Comparison of ENCODE assay signal across 8 mouse cellular contexts in the genomic region with DNA sequence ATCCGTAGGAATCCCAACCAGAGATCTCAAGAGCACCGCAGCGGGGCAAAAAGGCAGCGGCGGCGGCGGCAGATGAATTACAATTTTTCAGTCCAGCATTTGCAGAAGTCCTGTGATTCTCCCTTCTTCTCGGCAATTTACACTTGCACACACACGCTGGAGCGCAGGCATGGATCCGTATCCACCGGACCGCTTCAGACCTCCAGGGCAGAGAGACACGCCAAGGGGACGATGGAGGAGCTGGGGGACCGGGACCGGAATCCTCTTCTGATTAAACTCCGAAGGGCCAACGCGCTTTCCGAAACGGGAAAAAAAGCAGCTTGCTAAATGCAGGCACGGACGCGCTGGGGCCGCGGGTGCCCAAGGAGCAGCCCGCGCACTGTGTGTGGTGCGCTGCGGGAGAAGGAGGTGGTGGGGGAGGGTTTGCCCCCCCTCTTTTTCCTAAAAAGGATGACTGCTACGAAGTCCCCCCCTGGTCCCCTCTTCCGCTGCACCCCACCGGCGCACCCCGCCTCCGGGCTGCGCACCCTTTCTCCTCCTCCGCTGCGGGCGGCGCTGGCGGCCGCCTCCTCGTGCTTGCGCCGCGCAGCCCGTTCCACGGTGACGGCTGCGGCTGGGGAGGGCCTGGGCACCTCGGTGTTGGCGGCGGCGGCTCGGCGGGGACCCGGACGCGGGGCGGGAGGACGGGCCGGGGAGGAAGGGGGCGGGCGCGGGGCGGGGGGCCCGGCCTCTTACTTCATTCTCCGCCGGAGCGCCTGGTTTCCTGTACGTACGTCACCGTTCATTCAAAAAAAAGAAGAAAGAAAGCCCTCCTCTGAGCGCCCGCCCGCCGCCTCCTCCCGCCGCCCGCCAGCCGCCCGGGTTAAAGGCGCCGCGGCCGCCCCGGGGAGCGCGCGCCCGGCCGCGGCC. TPM values are rescaled to one million over a fixed set of nuclear protein-coding genes. Genes with fewer than 3 reads are reported as not detected.
DNase-seq lines count a peak whose midpoint lies in the region; ATAC-seq and TF ChIP-seq lines count a peak whose summit lies in the region.

Bcl2 (minus strand) TSS at position 654 of the 909 bp plus-strand sequence.

- under 1% methylated on average over 75 of the region's 95 CpGs for WGBS in intestine, embryonic 16.5 days
- WGBS in limb, embryonic 10.5 days, result under 1% methylated on average over 75 of the region's 95 CpGs
- under 1% methylated on average over 71 of the region's 95 CpGs for WGBS in midbrain, embryonic 12.5 days

- intact Hi-C loops in gastrocnemius, postnatal 36 days (cut with DNase I), result loop anchor here (5.0 kb wide), 1 partner anchor 82 kb away; no protein-coding TSS in a partner anchor

- no peaks in the 10 kb centered on the region for H3K9me3 ChIP-seq in intestine, embryonic 16.5 days (ENCODE audit: control insufficient read depth, low read length)
- H3K9me3 ChIP-seq in limb, embryonic 10.5 days (replicated peaks), result no peaks in the 10 kb centered on the region
- no peaks in the 10 kb centered on the region for H3K9me3 ChIP-seq in midbrain, embryonic 12.5 days

- TF ChIP-seq POLR2A in cortical plate, adult 2 months (IDR thresholded peaks at IDR 0.05; ENCODE audit: extremely low read depth, insufficient read depth, low read length), result no peak

- peak within 1 kb of the TSS; percentile 93 for H3K9ac ChIP-seq in intestine, embryonic 16.5 days (ENCODE audit: low read depth, low read length)
- peak within 1 kb of the TSS; percentile 89 for H3K9ac ChIP-seq in midbrain, embryonic 12.5 days (replicated peaks)

- H3K4me1 ChIP-seq in cortical plate, adult 2 months (ENCODE audit: control insufficient read depth, insufficient read depth, low read length), result 0 out of 2 replicates have a peak, but pooled peaks cover 1% of the 10 kb centered on the region
- H3K4me1 ChIP-seq in intestine, embryonic 16.5 days (ENCODE audit: control insufficient read depth, insufficient read depth, low read length), result peaks cover 17% of the 10 kb centered on the region
- peaks cover 30% of the 10 kb centered on the region for H3K4me1 ChIP-seq in limb, embryonic 10.5 days
- peaks cover 21% of the 10 kb centered on the region for H3K4me1 ChIP-seq in midbrain, embryonic 12.5 days

- DNase-seq in ZHBTc4 (ENCODE audit: low read depth, low spot score), result peak; percentile 69
- DNase-seq in gastrocnemius, postnatal 36 days, result peak; percentile 56 to 71
- DNase-seq in limb, embryonic 10.5 days (ENCODE audit: low spot score), result peak; percentile 83
- DNase-seq in skeletal muscle tissue, adult 2 months (ENCODE audit: low read depth, low spot score), result peak; percentile 44
- no peak for DNase-seq in c-Kit-positive CD71-positive TER-119-positive erythroid progenitor cells, embryonic 14.5 days (ENCODE audit: low spot score)

- peak within 1 kb of the TSS; percentile 96 for H3K4me2 ChIP-seq in intestine, embryonic 16.5 days (ENCODE audit: low read depth, low read length)
- peak within 1 kb of the TSS; percentile 81 for H3K4me2 ChIP-seq in midbrain, embryonic 12.5 days (replicated peaks)

- H3K27me3 ChIP-seq in intestine, embryonic 16.5 days (replicated peaks; ENCODE audit: control insufficient read depth, insufficient read depth, low read length), result no peaks in the 10 kb centered on the region
- no peaks in the 10 kb centered on the region for H3K27me3 ChIP-seq in limb, embryonic 10.5 days (ENCODE audit: low read depth, poor library complexity, severe bottlenecking)
- peaks cover 25% of the 10 kb centered on the region for H3K27me3 ChIP-seq in midbrain, embryonic 12.5 days

- peak; percentile 86 for ATAC-seq in intestine, embryonic 16.5 days
- ATAC-seq in midbrain, embryonic 12.5 days (ENCODE audit: low FRiP score, low read depth), result peak; percentile 88

- no peaks in the 10 kb centered on the region for H3K36me3 ChIP-seq in intestine, embryonic 16.5 days (ENCODE audit: control insufficient read depth, insufficient read depth, low read length)
- H3K36me3 ChIP-seq in limb, embryonic 10.5 days, result no peaks in the 10 kb centered on the region
- no peaks in the 10 kb centered on the region for H3K36me3 ChIP-seq in midbrain, embryonic 12.5 days

- TF ChIP-seq CTCF in cortical plate, adult 2 months (IDR thresholded peaks at IDR 0.05; ENCODE audit: extremely low read depth, insufficient read depth, low read length), result no peak

- H3K4me3 ChIP-seq in cortical plate, adult 2 months (ENCODE audit: insufficient read depth, low read length), result peak within 1 kb of the TSS; percentile 77
- peak within 1 kb of the TSS; percentile 75 for H3K4me3 ChIP-seq in intestine, embryonic 16.5 days (ENCODE audit: low read length)
- peak within 1 kb of the TSS; percentile 83 for H3K4me3 ChIP-seq in limb, embryonic 10.5 days
- H3K4me3 ChIP-seq in midbrain, embryonic 12.5 days, result peak within 1 kb of the TSS; percentile 77

- H3K27ac ChIP-seq in cortical plate, adult 2 months (ENCODE audit: insufficient read depth, low read length), result peak within 1 kb of the TSS; percentile 64; the same call in 1 of the 2 replicates
- peak within 1 kb of the TSS; percentile 92 for H3K27ac ChIP-seq in intestine, embryonic 16.5 days (ENCODE audit: low read length)
- peak within 1 kb of the TSS; percentile 97 for H3K27ac ChIP-seq in limb, embryonic 10.5 days
- peak within 1 kb of the TSS; percentile 86 for H3K27ac ChIP-seq in midbrain, embryonic 12.5 days (replicated peaks)

RNA-seq across cellular contexts. Expression of gene Bcl2, which starts in this region (rescaled TPM):
- polyA plus RNA-seq in cortical plate, adult 2 months (2012; rRNA removed), result 4.5 and 4.7 TPM in 2 replicates
- 1 to 10 TPM; 1.5 to 1.7 TPM for total RNA-seq in gastrocnemius, postnatal 36 days (2021)
- polyA plus RNA-seq in intestine, embryonic 16.5 days (2015; fragmentation: Nextera tagmentation; extraction: Ambion mirVana), result 10.1 and 11.9 TPM in 2 replicates
- polyA plus RNA-seq in limb, embryonic 10.5 days (2016; fragmentation: Nextera tagmentation; extraction: Ambion mirVana), result 8.9 and 11.7 TPM in 2 replicates
- polyA plus RNA-seq in midbrain, embryonic 12.5 days (2016; fragmentation: Nextera tagmentation; extraction: Ambion mirVana), result 11.1 and 11.3 TPM in 2 replicates
